Mouse (Mus musculus) ES-Bruce4 (cell line): ENCODE data around the gene Capzb. TPM values are rescaled to one million over a fixed set of nuclear protein-coding genes. Genes with fewer than 3 reads are reported as not detected.

ENCODE experiments used
- H3K27ac ChIP-seq: 2 replicates; pipeline ENCODE4 v1.5.1; 2012; ENCODE audit warnings: low read length, inconsistent platforms; ENCODE audit not compliant: insufficient read depth
- H3K27me3 ChIP-seq: 2 replicates; pipeline ENCODE4 v1.6.1; 2012; ENCODE audit warnings: mild to moderate bottlenecking, low read length, inconsistent platforms; ENCODE audit not compliant: control insufficient read depth, poor library complexity, insufficient read depth, severe bottlenecking
- H3K36me3 ChIP-seq: 2 replicates; pipeline ENCODE4 v1.6.1; 2012; ENCODE audit warnings: inconsistent platforms, mild to moderate bottlenecking, low read length, moderate library complexity; ENCODE audit not compliant: control insufficient read depth, poor library complexity, insufficient read depth, severe bottlenecking
- H3K4me1 ChIP-seq: one replicate; pipeline ENCODE4 v1.8.1; 2011; ENCODE audit warnings: low read length; ENCODE audit not compliant: control insufficient read depth, insufficient read depth
- H3K4me3 ChIP-seq: 2 replicates; pipeline ENCODE4 v1.5.1; 2011; ENCODE audit warnings: low read depth, mild to moderate bottlenecking, low read length
- H3K9ac ChIP-seq: 2 replicates; pipeline ENCODE4 v1.6.1; 2012; ENCODE audit warnings: low read depth, mild to moderate bottlenecking, inconsistent platforms; ENCODE audit not compliant: poor library complexity, severe bottlenecking
- H3K9me3 ChIP-seq: replicated peaks from 2 replicates; pipeline ENCODE4 v1.6.1; 2012; ENCODE audit warnings: mild to moderate bottlenecking, low read length, inconsistent platforms; ENCODE audit not compliant: control insufficient read depth, poor library complexity, insufficient read depth, severe bottlenecking
- CTCF ChIP-seq: IDR thresholded peaks from one replicate; pipeline ENCODE4 v1.8.1; 2011; ENCODE audit warnings: low read depth, low read length
- EP300 ChIP-seq: IDR thresholded peaks from 2 replicates; pipeline ENCODE4 v1.6.1; 2011; ENCODE audit warnings: low read depth, low read length; ENCODE audit not compliant: insufficient read depth
- POLR2A ChIP-seq: IDR thresholded peaks from one replicate; pipeline ENCODE4 v1.8.1; 2011; ENCODE audit warnings: low read length; ENCODE audit not compliant: insufficient read depth
- polyA plus RNA-seq: library from polyadenylated mRNA; stranded (reverse); fragments of >200 nt; gene quantifications from 2 replicates; pipeline ENCODE4 v1.2.4, GENCODE M21; 2011; ENCODE audit warnings: low read depth; ENCODE audit not compliant: missing spikeins, insufficient read depth, insufficient read length

The Capzb gene
- polyA plus RNA-seq, 1 experiment: 299 TPM

DNA sequence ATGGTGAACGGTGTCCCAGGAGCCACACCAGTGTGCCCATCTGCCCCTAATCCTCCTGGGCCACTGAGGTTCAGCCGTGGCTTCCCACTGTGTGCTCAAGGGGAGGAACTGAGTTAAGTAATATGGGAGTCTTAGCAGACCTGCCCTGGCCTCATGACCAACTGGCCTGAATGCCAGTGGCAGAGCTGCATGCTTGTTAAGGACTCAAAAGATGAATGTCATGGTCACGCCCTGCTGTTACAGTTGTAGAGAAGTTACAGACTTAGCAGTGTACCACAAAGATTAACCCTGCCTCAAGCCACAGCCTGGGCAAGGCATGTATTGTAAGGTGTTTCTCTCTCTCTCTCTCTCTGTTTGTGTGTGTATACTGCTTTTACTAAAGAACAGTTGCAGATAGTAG lies 25.8 kb downstream of the Capzb start:
- no peak overlapping the region for H3K4me3 ChIP-seq
- no peaks in the 10 kb centered on the region for H3K36me3 ChIP-seq
- no peaks in the 10 kb centered on the region for H3K9me3 ChIP-seq
- H3K27ac ChIP-seq: no peak overlapping the region
- TF ChIP-seq EP300 (no peak), CTCF (no peak), POLR2A (no peak)
- H3K4me1 ChIP-seq: peaks cover 1% of the 10 kb centered on the region
- H3K9ac ChIP-seq: no peak overlapping the region
- no peaks in the 10 kb centered on the region for H3K27me3 ChIP-seq

DNA sequence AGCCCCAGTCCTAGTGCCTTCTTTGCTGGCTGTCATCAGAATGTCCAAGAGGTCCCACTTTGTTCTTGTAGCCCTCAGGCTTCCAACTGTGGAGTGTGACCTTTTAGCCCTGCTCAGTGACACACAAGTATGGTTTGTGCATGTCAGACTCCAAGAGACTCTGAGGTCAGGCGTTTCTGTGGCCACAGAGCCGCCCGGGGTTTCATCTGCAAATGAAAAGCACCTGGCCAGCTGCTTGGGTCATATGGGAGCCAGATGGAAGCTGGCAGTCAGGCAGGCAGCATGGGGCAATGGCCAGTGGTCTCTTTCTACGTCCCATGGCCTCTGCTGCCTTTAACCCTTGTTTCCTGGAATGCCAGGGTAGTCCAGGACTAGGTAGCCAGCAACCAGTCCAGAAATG lies 27.0 kb downstream of the Capzb start:
- peaks cover 1% of the 10 kb centered on the region for H3K4me1 ChIP-seq
- no peaks in the 10 kb centered on the region for H3K36me3 ChIP-seq
- no peaks in the 10 kb centered on the region for H3K9me3 ChIP-seq
- no peak for TF ChIP-seq CTCF
- H3K9ac ChIP-seq: no peak overlapping the region
- H3K27ac ChIP-seq: no peak overlapping the region
- H3K4me3 ChIP-seq: no peak overlapping the region
- no peaks in the 10 kb centered on the region for H3K27me3 ChIP-seq

DNA sequence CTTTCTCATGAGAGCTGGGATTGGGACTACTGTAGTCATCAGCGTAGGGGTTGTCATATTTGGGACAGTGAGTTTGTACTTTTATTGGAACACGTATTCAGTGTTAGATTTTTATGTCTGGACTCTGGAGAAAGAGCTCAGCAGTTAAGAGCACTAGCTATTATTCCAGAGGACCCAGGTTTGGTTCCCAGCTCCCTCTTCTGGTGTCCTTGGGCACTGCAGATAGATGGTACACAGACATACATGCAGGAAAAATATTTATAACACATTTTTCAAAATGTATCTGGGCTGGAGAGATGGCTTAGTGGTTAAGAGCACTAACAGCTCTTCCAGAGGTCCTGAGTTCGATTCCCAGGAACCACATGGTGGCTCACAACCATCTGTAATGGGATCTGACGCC lies 28.3 kb downstream of the Capzb start:
- Histone ChIP-seq H3K27me3 (no peaks in the 10 kb centered on the region), H3K9ac (no peak overlapping the region), H3K36me3 (no peaks in the 10 kb centered on the region), H3K9me3 (no peaks in the 10 kb centered on the region), H3K27ac (no peak overlapping the region), H3K4me1 (peaks cover 3% of the 10 kb centered on the region), H3K4me3 (no peak overlapping the region)
- TF ChIP-seq POLR2A (no peak), EP300 (no peak), CTCF (no peak)

DNA sequence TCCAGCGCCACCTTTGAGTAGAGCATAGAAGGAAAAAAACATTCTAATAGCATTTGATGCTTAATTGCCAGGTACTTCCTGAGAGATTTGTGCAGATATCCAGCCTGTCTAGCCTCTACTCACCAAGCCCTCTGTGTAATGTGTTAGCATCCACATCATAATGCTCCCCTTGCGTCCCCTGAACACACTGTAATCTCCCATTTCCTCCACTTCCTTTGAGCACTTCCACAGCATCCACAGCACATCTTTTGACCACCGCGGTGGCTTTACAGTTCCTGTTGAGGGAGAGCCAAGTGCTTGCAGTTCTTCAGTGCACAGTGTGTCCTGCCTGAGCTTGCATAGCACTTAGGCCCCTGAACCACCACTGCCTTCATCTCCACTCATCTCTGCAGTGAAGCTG lies 29.1 kb downstream of the Capzb start:
- no peak for TF ChIP-seq CTCF
- TF ChIP-seq EP300: no peak
- TF ChIP-seq POLR2A: no peak
- peaks cover 3% of the 10 kb centered on the region for H3K4me1 ChIP-seq
- H3K27me3 ChIP-seq: no peaks in the 10 kb centered on the region
- H3K4me3 ChIP-seq: no peak overlapping the region
- H3K9me3 ChIP-seq: no peaks in the 10 kb centered on the region
- H3K9ac ChIP-seq: no peak overlapping the region
- H3K27ac ChIP-seq: no peak overlapping the region
- no peaks in the 10 kb centered on the region; the same call in 1 of the 2 replicates for H3K36me3 ChIP-seq

DNA sequence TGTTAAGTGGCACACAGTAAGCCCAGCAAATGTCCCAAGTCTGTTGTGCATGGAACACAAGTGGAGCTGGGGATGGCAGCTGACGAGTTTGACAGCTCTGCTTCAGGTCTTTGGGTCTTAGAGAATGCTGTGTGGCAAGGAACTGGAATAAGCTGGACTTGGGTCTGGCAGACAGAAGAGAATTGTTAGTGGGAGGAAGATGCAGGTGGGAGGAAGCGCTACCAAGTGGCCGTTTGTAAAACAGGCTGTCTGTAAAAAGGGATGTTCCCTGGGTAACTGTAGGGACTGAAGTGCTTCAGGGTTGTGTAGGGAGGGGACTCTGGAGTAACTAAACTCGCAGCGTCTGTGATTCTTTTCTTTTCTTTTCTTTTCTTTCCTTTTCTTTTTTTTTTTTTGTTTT lies 32.4 kb downstream of the Capzb start:
- no peaks in the 10 kb centered on the region; the same call in 1 of the 2 replicates for H3K36me3 ChIP-seq

DNA sequence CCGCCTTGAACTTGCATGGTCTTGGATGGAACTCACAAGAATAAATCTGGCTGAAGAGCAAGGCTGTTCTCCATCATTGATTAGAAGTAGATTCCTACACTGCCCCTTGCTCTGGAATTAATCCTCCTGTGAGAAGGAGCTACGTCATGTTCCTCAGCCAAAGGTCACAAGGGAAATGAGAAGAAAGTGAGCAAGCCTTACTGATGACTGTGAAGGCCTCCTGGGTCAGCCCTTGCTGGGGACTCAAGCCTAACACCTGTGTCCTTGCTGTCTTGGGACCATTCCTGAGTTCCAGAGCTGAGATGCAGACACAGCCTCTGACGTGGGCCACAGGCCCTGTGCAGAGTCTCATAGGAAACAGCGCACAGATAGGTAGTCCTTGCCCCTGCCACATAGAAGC lies 33.2 kb downstream of the Capzb start:
- H3K4me3 ChIP-seq: no peak overlapping the region
- no peaks in the 10 kb centered on the region for H3K9me3 ChIP-seq
- no peak for TF ChIP-seq CTCF
- no peak for TF ChIP-seq POLR2A
- TF ChIP-seq EP300: no peak
- H3K9ac ChIP-seq: no peak overlapping the region
- no peaks in the 10 kb centered on the region for H3K27me3 ChIP-seq
- no peaks in the 10 kb centered on the region; the same call in 1 of the 2 replicates for H3K36me3 ChIP-seq
- H3K27ac ChIP-seq: no peak overlapping the region
- peaks cover 9% of the 10 kb centered on the region for H3K4me1 ChIP-seq

More for the DNA sequence above, 32.4 kb downstream of the Capzb start:
- Histone ChIP-seq H3K27me3 (no peaks in the 10 kb centered on the region), H3K4me3 (no peak overlapping the region), H3K9me3 (no peaks in the 10 kb centered on the region), H3K9ac (no peak overlapping the region), H3K4me1 (peaks cover 9% of the 10 kb centered on the region), H3K27ac (no peak overlapping the region)
- TF ChIP-seq POLR2A: no peak
- TF ChIP-seq CTCF: no peak
- no peak for TF ChIP-seq EP300
